Mouse (Mus musculus): ENCODE measurements around the gene Hal.

DNA sequence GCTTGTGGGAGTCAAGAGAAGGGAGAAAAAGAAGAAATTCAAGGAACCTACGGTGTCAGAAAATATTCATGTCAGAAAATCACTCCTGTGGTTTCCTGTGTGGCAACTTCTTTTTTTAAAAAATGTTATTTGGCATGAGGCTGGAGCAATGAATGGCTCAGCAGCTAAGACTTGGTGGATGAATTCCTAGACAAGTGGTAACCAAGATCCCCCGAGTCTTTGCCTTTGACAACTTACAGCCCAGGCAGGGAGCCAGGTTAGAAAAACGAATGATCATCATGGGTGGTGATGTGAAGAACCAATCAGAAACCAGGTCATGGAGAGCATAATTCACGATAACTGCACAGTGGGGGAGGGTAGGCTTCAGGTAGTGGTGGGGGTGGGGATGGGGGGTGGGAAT lies 32.4 kb downstream of the Hal start:
- TF ChIP-seq ZC3H11A (IDR thresholded peaks at IDR 0.05; ENCODE audit: low read depth, low read length) (no peak), CTCF (conservative IDR thresholded peaks at IDR 0.05 in 1 of 2, IDR thresholded peaks at IDR 0.05 in 1 of 2; ENCODE audit: low read depth in 2 of 2, low read length in 2 of 2) (no peak)

Data from CH12.LX (cell line).